In genomic region chr5:35758081-35759053, GRCm38 (mm10) we compare ENCODE assay signal across 8 mouse cellular contexts. TPM values are rescaled to one million over a fixed set of nuclear protein-coding genes. Genes with fewer than 3 reads are reported as not detected.
DNase-seq lines count a peak whose midpoint lies in the region; ATAC-seq lines count a peak whose summit lies in the region.

No protein-coding gene starts in this region.

- intact Hi-C loops in heart, postnatal 25 days (cut with DNase I) = no loop called here

- peak overlapping the region; percentile 64 for H3K4me3 ChIP-seq in forebrain, embryonic 15.5 days
- H3K4me3 ChIP-seq in limb, embryonic 13.5 days = peak overlapping the region; percentile 61
- peak overlapping the region; percentile 62 for H3K4me3 ChIP-seq in neural tube, embryonic 13.5 days

- H3K9me3 ChIP-seq in forebrain, embryonic 15.5 days = no peaks in the 10 kb centered on the region
- no peaks in the 10 kb centered on the region for H3K9me3 ChIP-seq in limb, embryonic 13.5 days
- H3K9me3 ChIP-seq in neural tube, embryonic 13.5 days = no peaks in the 10 kb centered on the region

- ATAC-seq in forebrain, embryonic 15.5 days (replicated peaks) = peak; percentile 30
- ATAC-seq in inflammation-experienced regulatory T-cells, adult 6 months = peak; percentile 16
- peak; percentile 6; the same call in 1 of the 2 replicates for ATAC-seq in limb, embryonic 13.5 days (ENCODE audit: low FRiP score, low read depth)
- ATAC-seq in neural tube, embryonic 13.5 days (ENCODE audit: low read depth) = peak; percentile 32

- H3K4me1 ChIP-seq in forebrain, embryonic 15.5 days = peaks cover 12% of the 10 kb centered on the region
- H3K4me1 ChIP-seq in limb, embryonic 13.5 days = peaks cover 10% of the 10 kb centered on the region
- H3K4me1 ChIP-seq in neural tube, embryonic 13.5 days (replicated peaks) = peaks cover 19% of the 10 kb centered on the region

- no peaks in the 10 kb centered on the region for H3K36me3 ChIP-seq in forebrain, embryonic 15.5 days
- no peaks in the 10 kb centered on the region for H3K36me3 ChIP-seq in limb, embryonic 13.5 days
- no peaks in the 10 kb centered on the region for H3K36me3 ChIP-seq in neural tube, embryonic 13.5 days

- H3K9ac ChIP-seq in forebrain, embryonic 15.5 days (replicated peaks) = peak overlapping the region; percentile 51
- peak overlapping the region; percentile 59 for H3K9ac ChIP-seq in limb, embryonic 13.5 days
- peak overlapping the region; percentile 72 for H3K9ac ChIP-seq in neural tube, embryonic 13.5 days

- no peak overlapping the region for H3K27ac ChIP-seq in forebrain, embryonic 15.5 days (replicated peaks)
- no peak overlapping the region for H3K27ac ChIP-seq in limb, embryonic 13.5 days
- no peak overlapping the region; the same call in 1 of the 2 replicates for H3K27ac ChIP-seq in neural tube, embryonic 13.5 days (replicated peaks)

- H3K27me3 ChIP-seq in forebrain, embryonic 15.5 days = peaks cover 36% of the 10 kb centered on the region
- peaks cover 69% of the 10 kb centered on the region for H3K27me3 ChIP-seq in limb, embryonic 13.5 days
- peaks cover 48% of the 10 kb centered on the region for H3K27me3 ChIP-seq in neural tube, embryonic 13.5 days

- H3K4me2 ChIP-seq in forebrain, embryonic 15.5 days (replicated peaks) = peak overlapping the region; percentile 93
- H3K4me2 ChIP-seq in limb, embryonic 13.5 days (replicated peaks) = peak overlapping the region; percentile 99
- peak overlapping the region; percentile 99 for H3K4me2 ChIP-seq in neural tube, embryonic 13.5 days

- DNase-seq in heart, adult 11 months = peak; percentile 93
- no peak for DNase-seq in heart, postnatal 25 days (ENCODE audit: low spot score)
- peak; percentile 48 for DNase-seq in T-cell, adult 2 months (ENCODE audit: low spot score)
- no peak for DNase-seq in retina, postnatal 1 day

- 2% methylated on average over 40 of the region's 40 CpGs for WGBS in forebrain, embryonic 15.5 days
- 2% methylated on average over 40 of the region's 40 CpGs for WGBS in limb, embryonic 13.5 days
- WGBS in neural tube, embryonic 13.5 days = 3% methylated on average over 40 of the region's 40 CpGs

RNA-seq across cellular contexts. Expression of gene Ablim2, which starts 0.7 kb away (rescaled TPM):
- 10 to 100 TPM; 14.9 to 16.0 TPM for total RNA-seq in heart, postnatal 25 days (2021)
- polyA plus RNA-seq in forebrain, embryonic 15.5 days (2015; fragmentation: Nextera tagmentation; extraction: Ambion mirVana) = 8.5 and 9.1 TPM in 2 replicates
- polyA plus RNA-seq in inflammation-experienced regulatory T-cells, adult 6 months (2017; shearing (Covaris generic)) = 1 to 10 TPM; 1.8 to 2.1 (median 1.8) TPM
- 1.1 and 1.8 TPM in 2 replicates for polyA plus RNA-seq in limb, embryonic 13.5 days (2015; fragmentation: Nextera tagmentation; extraction: Ambion mirVana)
- polyA plus RNA-seq in neural tube, embryonic 13.5 days (2015; fragmentation: Nextera tagmentation; extraction: Ambion mirVana) = 9.8 and 10.3 TPM in 2 replicates

RNA-seq across cellular contexts. Expression of gene Sh3tc1, which starts 18.6 kb away (rescaled TPM):
- total RNA-seq in heart, postnatal 25 days (2021) = 10 to 100 TPM in 1 of 2 experiments, 1 to 10 TPM in 1; 9.7 to 10.5 TPM
- polyA plus RNA-seq in forebrain, embryonic 15.5 days (2015; fragmentation: Nextera tagmentation; extraction: Ambion mirVana) = 1.5 and 1.9 TPM in 2 replicates
- 1 to 10 TPM; 1.1 to 2.2 (median 1.4) TPM for polyA plus RNA-seq in inflammation-experienced regulatory T-cells, adult 6 months (2017; shearing (Covaris generic))
- 5.1 and 5.3 TPM in 2 replicates for polyA plus RNA-seq in limb, embryonic 13.5 days (2015; fragmentation: Nextera tagmentation; extraction: Ambion mirVana)
- polyA plus RNA-seq in neural tube, embryonic 13.5 days (2015; fragmentation: Nextera tagmentation; extraction: Ambion mirVana) = 3.1 and 4.2 TPM in 2 replicates

Comparison
In these comparisons a context has a peak if more than half of its experiments do, and no peak if none do; other contexts are left out.
1. DNase-seq: peak in heart, adult 11 months (single experiment) and T-cell, adult 2 months (single experiment); none in heart, postnatal 25 days (single experiment) and retina, postnatal 1 day (single experiment).
2. Peak in every context shown above with its lines, with median percentiles within 50 percentile points of each other: ATAC-seq, H3K4me2 ChIP-seq, H3K4me3 ChIP-seq and H3K9ac ChIP-seq.